Mouse (Mus musculus) T-helper 2 cell (primary cell): ENCODE measurements around the gene Zfp938.

Experiments
- in situ Hi-C: fragments of 300-600 bp; cut with MboI, MseI; formaldehyde crosslinking; loops from one replicate; pipeline ENCODE4 v1.15.1; 2025; ENCODE audit warnings: high pct_unique_total_duplicates

Gene Zfp938

GRCm38 (mm10) chr10:82240742-82241400 lies at the start of gene Zfp938:
Gene Zfp938 (minus strand): TSS chr10:82241280.
- in situ Hi-C loops, result no loop called here

- in situ Hi-C loops, result no loop called here
These were observed 16.3 kb upstream of the Zfp938 start for GRCm38 (mm10) chr10:82257331-82257730.

- in situ Hi-C loops, result no loop called here
These were observed 3.9 kb upstream of the Zfp938 start for GRCm38 (mm10) chr10:82245021-82245420.

- in situ Hi-C loops, result no loop called here
These were observed 315 bp upstream of the Zfp938 start for GRCm38 (mm10) chr10:82241401-82241788.

- in situ Hi-C loops, result loop anchor here (5.0 kb wide), 2 partner anchors 59 to 179 kb away; no protein-coding TSS in a partner anchor
These were observed 62.6 kb downstream of the Zfp938 start for GRCm38 (mm10) chr10:82178257-82179064.
